Mouse (Mus musculus): Measurements from ENCODE around the gene Cfh.
"Not testable (repeated sequence)": the region's sequence is repeated elsewhere in the genome, so short reads cannot be mapped to it uniquely, and the experiment has no call there.

Gene Cfh

GRCm38 (mm10) chr1:140183664-140184063 lies at the start of gene Cfh:
Cfh (minus strand) TSS chr1:140183764.
- DNase-seq (ENCODE audit: low spot score in 2 of 2), result not testable (repeated sequence)

GRCm38 (mm10) chr1:140226673-140227072 lies 43.1 kb upstream of the Cfh start:
- no peak for DNase-seq (ENCODE audit: low spot score in 2 of 2)

- no peak for DNase-seq (ENCODE audit: low spot score in 2 of 2)
Observed at GRCm38 (mm10) chr1:140225221-140225620, 41.7 kb upstream of the Cfh start.

- DNase-seq (ENCODE audit: low spot score in 2 of 2), result no peak
Observed at GRCm38 (mm10) chr1:140205329-140205728, 21.8 kb upstream of the Cfh start.

GRCm38 (mm10) chr1:140188500-140188899 lies 4.9 kb upstream of the Cfh start:
- not testable (repeated sequence) for DNase-seq (ENCODE audit: low spot score in 2 of 2)

GRCm38 (mm10) chr1:140183208-140183607 lies 356 bp downstream of the Cfh start:
- DNase-seq (ENCODE audit: low spot score in 2 of 2), result peak in 1 of 2 experiments; percentile 49

GRCm38 (mm10) chr1:140180125-140180524 lies 3.4 kb downstream of the Cfh start:
- no peak for DNase-seq (ENCODE audit: low spot score in 2 of 2)

- DNase-seq (ENCODE audit: low spot score in 2 of 2), result no peak
Observed at GRCm38 (mm10) chr1:140175442-140175841, 8.1 kb downstream of the Cfh start.

- DNase-seq (ENCODE audit: low spot score in 2 of 2), result no peak
Observed at GRCm38 (mm10) chr1:140171581-140172154, 11.9 kb downstream of the Cfh start.

- no peak for DNase-seq (ENCODE audit: low spot score in 2 of 2)
Observed at GRCm38 (mm10) chr1:140158970-140159369, 24.6 kb downstream of the Cfh start.

GRCm38 (mm10) chr1:140069471-140069870 lies 114.1 kb downstream of the Cfh start:
- no peak for DNase-seq (ENCODE audit: low spot score in 2 of 2)

All from urinary bladder, adult 18-20 months (tissue).